Mouse (Mus musculus): ENCODE data around the gene Rgs12.
A peak's percentile ranks its signal among the peaks of the same experiment; 100 is the strongest.

Gene Rgs12

DNA sequence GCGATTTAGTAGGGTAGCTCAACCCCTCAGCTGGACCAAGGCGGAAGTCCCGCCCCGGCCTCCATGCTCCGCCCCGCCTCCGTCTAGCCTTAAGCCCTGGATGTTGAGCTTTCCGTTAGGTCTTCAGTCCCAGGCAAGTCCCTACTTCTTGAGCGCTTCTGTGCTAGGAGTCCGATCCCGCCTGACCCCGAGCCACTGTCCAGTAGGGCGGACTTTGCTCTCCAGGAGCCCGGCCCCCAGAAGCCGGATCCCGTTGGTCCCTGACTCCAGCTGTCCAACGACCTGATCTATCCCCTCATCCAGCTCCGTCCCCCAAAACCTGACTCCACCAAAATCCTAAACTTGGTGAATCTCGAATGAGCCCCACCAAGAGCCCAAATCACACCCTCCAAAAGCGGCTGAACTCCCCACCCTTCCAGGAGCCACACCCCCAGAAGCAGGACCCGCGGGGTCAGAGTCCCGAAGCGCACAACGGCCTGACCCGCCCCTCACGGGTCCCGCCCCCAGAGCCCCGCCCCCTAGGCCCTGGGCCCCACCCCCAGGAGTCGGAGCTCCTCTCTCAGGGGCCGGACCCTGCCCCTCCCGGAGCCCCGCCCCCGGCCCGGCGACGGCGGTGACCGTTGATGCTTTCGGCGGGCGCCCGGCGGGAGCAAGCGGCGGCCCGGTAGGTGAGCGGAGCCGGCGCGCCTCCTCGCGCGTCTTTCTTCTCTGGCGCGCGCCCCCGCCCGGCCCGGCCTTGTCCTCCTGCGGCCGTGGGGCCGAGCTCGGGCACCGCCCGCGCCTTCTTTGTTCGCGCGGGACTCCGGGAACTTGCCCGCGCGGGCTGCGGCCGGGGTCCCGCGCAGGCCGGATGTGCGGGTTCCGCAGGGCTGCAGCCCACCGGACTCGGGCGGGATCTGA, at the start of gene Rgs12:
Gene Rgs12 (plus strand): TSS at position 585 of the 900 bp plus-strand sequence.
- DNase-seq: peak; percentile 84 to 93

GRCm38 (mm10) chr5:34899787-34900469, 49.3 kb upstream of the Rgs12 start:
- DNase-seq: no peak

DNA sequence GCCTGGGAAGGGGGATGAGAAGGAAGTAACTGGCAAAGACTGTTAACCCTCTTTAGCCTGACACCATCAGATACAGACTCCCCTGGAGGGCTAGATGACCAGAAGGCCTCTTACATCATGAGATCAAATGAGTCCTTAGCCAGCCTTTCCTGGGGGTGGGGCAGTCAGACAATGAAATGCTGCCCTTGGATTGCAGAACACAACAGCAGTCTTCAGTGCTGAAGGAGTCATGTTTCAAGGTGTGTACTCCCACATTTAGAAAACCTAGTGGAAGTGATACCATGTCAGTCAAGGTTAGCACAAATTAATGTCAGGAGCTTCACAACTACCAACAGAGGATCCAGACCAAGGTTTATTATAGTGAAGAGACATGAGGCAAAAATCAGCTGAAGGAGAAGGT, 46.9 kb upstream of the Rgs12 start:
- no peak for DNase-seq

GRCm38 (mm10) chr5:34902811-34903385, 46.3 kb upstream of the Rgs12 start:
- peak; percentile 88 to 90 for DNase-seq

GRCm38 (mm10) chr5:34904412-34904811, 44.8 kb upstream of the Rgs12 start:
- peak; percentile 38 to 52 for DNase-seq

DNA sequence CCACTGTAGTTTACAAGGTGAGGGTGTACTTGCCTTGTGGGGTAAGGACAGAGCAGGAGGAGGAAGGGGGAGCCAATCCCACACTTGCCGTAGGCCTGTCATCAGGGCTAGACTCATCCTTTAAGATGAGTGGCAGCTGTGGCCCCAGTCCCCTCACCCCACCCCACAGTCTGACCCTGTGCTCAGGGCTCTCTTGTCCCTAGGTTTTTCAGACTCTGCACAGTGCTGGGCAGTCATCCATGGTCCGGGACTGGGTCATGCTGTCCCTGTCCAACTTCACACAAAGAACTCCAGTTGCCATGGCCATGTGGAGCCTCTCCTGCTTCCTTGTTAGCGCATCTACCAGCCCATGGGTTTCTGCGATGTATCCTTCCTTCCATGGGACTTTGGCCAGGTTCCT, 42.0 kb upstream of the Rgs12 start:
- DNase-seq: peak in 1 of 2 experiments; percentile 36

DNA sequence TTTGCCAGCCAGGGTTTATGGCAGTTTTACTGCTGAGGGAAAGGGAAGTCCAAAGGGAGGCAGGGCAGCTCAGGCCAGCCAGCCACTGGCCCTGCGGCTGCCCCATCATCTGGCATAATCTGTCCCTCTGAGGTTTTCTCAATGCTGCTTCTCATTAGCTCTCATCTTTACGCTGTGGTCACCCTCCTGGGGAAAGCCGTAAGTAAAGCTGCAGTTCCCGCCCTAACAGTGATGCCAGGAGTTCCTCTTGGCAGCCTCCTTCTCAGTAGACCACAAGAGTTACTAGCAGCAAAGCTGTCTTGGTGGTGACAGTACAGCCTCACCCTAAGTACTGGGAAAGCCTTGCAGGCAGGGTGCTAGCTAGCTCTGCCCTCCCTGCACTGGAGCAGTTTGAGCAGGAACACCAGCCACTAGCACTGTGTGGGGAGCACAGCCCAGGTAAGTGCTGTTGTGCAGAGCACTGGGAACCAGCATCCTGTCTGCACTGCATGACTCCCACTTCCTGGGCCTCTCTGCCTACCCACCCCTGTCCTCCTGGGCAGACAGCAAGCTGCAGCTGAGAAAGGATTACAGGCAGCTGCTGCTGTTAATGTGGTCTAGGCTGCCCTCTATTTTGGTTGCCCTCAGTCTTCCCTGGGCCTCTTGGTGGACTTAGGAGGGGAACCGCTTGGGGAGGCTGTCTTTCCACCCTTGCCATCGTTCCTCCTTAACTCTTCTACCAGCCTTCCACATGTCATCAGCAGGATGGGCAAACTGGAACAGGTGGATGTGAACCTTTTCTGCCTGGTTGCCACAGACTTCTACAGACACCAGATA, 41.1 kb upstream of the Rgs12 start, which contains the start of gene Msantd1:
Gene Msantd1 (plus strand): TSS at position 103 of the 816 bp plus-strand sequence.
- DNase-seq: no peak

DNA sequence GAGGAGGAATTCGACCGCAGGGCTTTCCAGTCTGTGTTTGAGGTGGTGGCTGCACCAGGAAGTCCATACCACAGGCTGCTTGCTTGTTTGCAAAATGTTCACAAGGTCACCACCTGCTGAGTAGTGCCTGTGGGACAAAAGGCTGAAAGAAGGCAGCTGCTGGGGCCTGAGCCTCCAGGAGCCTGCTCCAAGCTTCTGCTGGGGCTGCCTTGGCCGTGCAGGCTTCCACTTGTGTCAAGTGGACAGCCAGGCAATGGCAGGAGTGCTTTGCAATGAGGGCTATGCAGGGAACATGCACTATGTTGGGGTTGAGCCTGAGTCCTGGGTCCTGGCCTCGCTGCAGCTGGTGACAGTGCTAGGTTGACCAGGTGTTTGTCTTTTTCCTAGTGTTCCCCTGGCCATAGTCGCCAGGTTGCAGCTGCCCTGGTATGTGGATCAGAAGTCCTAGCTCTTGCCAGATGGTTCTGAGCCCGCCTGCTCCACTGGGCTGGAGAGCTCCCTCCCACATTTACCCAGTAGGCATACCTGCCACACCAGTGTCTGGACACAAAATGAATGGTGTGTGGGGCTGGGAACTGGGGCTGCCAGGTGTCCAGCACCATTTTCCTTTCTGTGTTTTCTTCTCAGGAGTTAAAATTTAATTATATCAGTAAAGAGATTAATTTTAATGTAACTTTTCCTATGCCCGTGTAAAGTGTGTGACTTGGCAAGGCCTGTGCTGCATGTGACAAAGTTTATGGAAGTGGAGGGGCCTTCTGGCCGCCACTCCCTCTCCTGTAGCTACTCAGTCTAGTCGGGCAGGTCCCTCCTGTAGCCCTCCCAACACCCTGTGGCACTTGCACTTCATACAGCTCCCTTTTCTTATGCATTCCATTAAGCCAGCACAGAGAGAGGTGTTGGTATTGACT, 40.3 kb upstream of the Rgs12 start:
- no peak for DNase-seq

GRCm38 (mm10) chr5:34909634-34910503, 39.4 kb upstream of the Rgs12 start:
- DNase-seq: no peak

DNA sequence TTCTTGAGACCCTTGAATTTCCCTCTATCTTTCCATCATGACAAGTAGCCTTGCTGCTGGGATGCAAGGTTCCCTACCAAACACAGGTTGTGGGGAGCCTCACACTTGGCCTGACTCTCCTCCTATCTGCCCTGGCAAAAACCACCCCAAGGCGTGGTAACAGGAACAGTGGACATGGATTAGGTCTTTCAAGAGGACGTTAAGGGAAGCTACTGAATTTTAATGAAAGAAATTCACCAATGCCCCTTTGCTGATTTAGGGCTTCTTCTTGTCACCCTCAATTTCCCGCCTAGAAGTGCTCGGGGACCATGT, 38.8 kb upstream of the Rgs12 start:
- no peak for DNase-seq

GRCm38 (mm10) chr5:34915801-34916200, 33.4 kb upstream of the Rgs12 start:
- peak; percentile 92 to 94 for DNase-seq

GRCm38 (mm10) chr5:34917234-34917655, 32.0 kb upstream of the Rgs12 start:
- DNase-seq: no peak

DNA sequence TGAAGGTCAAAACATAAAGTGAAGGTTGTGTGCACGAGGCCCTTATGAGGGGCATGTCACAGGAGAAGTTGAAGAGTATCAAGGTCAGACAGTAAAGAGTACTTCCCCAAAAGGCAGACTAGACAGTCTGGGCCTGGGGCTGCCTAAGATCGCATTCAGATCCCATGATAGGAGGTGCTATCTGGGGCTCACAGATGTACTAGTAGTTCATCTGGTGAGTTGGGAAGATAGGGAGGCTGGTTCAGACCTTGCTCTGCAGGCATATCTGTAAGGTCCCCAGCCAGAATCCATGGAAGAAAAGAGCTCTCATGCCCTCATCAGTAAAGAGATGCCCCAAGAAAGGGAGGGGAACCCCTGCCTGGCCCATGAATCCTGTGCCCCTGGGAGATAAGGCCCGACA, 30.5 kb upstream of the Rgs12 start:
- DNase-seq: no peak

GRCm38 (mm10) chr5:34922531-34922930, 26.7 kb upstream of the Rgs12 start:
- DNase-seq: peak; percentile 38 to 67

DNA sequence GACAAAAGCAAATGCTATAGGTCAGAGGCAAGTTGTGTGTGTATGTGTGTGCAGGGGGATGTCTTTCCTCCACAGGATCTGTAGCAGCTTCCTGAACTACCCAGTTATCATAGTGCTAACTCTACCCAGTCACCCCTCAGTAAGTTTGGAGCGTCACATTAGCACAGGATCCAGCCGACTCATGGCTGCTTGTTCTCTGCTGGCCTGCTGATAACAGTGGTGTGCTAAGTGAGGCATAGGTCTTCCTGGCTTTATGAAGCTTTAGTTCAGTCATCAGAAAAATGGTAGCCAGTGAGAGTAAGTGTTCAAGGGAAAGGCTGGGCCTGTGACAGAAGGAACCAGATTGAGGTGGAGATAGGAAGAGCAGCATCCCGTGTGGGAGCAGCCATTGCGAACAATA, 25.3 kb upstream of the Rgs12 start:
- DNase-seq: no peak

DNA sequence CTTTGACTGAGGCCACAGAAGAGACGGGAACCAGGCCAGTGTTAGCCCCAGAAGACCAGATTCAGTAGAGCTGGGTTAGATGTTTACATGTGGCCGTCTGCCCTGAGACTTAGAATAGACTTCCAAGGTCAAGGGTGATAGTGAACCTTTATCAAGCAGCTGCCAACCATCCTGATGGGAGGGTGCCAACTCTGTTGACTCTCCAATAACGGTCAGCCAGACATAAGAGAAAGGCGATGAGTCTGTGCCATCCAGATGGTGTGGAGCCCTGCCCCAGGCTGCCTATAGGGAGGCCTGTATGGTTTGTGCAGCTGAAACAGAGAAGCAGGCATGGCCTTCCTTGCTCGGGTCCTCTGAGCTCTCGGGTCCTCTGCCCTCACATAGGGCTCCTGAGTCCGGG, 24.7 kb upstream of the Rgs12 start:
- DNase-seq: no peak

- no peak for DNase-seq
Observed at GRCm38 (mm10) chr5:34927648-34928047, 21.6 kb upstream of the Rgs12 start.

GRCm38 (mm10) chr5:34930151-34930975, 18.9 kb upstream of the Rgs12 start:
- DNase-seq: no peak

DNA sequence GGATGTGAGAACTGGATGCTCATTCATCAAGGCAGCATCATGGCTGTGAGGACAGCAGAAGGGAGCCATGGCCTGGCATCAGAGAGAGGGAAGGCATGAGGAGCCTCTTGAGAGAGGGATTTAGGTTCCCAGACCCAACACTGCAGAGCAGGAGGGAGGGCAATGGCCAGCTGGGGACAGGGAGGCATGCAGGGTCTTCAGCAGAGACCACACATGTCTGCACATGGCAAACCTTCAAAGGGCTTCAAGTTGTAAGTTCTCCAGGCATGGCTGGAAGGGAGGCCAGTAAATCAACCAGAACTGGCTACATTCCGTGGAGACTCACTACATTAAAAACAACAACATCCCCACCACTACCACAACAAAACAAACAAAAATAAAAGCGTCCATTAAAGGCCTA, 18.2 kb upstream of the Rgs12 start:
- DNase-seq: no peak

Measured in cerebellum, postnatal 10 days (tissue).